Mouse (Mus musculus) c-Kit-negative CD71-positive TER-119-positive erythroid progenitor cells, embryonic 14.5 days (primary cell): ENCODE results near the gene Galt.
"Not testable (repeated sequence)": the region's sequence is repeated elsewhere in the genome, so short reads cannot be mapped to it uniquely, and the experiment has no call there.

ENCODE experiments used
- DNase-seq: peaks from one replicate; pipeline ENCODE4 v3.0.0-alpha.2; 2013; ENCODE audit warnings: low read depth, low spot score

Gene Galt

DNA sequence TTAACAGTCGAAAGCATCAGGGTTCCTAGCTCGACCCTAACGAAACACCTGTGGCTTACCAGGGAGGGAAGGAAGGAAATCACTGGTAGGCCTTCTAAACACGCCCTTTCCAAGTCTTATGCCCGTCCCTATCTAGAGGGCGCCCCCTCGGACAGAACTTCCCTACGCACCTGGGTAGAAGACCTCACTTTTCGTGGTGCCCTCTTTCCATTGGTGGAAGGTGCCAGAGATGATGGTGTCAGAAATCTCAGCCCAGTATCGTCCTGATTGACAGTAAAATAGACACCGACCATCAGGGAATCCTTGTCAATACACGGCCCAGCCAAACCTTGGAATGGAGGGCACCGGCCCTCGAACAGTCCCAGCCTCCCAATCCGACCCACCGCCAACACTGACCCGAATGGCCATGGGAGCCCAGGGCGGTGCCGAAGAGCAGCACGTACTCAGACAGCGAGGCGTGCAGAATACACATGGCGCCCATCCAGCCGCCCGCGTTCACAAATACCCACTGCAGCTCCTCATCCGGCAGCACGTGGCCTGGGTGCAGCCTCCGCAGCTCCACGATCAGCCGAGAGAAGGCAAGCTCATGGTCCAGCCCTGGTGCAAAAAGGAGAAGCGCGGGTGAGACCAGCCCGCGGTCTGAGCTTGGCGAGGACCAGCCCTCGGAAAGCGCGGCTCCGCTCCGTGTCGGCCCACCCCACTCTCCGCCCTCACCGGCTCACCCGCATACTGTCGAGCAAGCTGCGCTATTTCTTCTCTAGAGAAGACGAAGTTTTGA, 14.5 kb upstream of the Galt start:
- no peak for DNase-seq

DNA sequence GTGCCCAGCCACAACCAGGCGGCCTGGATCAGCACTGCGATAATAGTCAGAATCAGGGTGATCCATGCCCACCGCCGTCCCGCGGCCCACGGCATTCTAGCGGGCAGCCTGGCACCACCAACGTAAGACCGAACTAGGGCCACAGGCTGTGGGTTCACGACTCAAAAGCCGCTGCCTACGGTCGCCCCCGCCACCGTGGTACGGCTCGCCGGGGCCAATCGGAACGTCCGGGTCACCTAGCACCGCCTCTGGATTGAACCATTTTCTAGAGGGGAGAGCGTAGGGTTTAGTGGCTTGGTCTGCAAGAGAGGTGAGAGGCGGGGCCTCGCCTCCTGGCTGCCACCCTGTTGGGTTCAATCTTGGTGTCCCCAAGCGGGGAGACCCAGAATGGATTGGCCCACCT, 13.9 kb upstream of the Galt start:
- DNase-seq: peak; percentile 77

- DNase-seq: no peak
Observed at GRCm38 (mm10) chr4:41744131-41744530, 10.9 kb upstream of the Galt start.

GRCm38 (mm10) chr4:41745021-41745420, 10.0 kb upstream of the Galt start:
- DNase-seq: no peak

- peak; percentile 62 for DNase-seq
Observed at GRCm38 (mm10) chr4:41755338-41756305, 594 bp downstream of the Galt start, which contains the start of gene Sigmar1. TSS of gene Sigmar1 (minus strand) at chr4:41756157.

DNA sequence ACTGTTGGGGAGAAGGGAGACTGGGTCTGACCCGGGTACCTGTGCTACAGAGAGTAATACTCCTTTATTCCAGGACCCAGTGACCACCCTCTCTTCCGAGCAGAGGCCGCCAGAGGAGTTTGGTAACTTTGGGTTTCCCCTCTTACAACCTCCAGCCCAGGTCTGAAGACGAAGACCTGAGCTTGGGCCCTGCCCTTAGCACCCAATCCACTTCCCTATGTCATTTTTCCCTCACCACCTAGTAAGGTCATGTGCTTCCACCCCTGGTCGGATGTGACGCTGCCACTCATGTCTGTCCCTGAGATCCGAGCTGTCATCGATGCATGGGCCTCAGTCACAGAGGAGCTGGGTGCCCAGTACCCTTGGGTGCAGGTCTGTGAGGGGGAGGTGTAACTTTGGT, 1.4 kb downstream of the Galt start:
- no peak for DNase-seq

GRCm38 (mm10) chr4:41757321-41757720, 2.3 kb downstream of the Galt start:
- no peak for DNase-seq

- no peak for DNase-seq
Observed at GRCm38 (mm10) chr4:41758021-41758420, 3.0 kb downstream of the Galt start.

DNA sequence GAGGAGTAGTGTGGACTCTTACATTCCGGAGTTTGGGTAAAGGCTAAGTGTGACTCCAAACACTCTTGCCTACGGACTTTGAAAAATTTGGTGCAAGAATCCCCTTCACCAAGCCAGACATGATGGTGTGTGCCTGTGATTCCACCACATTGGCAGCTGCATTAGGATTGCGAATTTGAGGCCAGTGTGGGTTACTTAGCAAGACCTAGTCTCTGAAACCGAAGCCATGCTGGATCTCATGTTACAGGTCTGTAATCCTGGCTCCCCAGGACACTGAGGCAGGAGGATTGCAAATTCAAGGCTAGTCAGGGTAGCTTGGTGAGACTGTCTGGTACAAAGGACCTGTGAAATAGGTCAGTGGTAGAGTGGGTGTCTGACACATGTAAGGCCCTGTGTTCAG, 3.7 kb downstream of the Galt start:
- no peak for DNase-seq

GRCm38 (mm10) chr4:41759206-41759605, 4.2 kb downstream of the Galt start:
- no peak for DNase-seq

GRCm38 (mm10) chr4:41759656-41760287, 4.7 kb downstream of the Galt start:
- DNase-seq: no peak

- no peak for DNase-seq
Observed at GRCm38 (mm10) chr4:41760288-41760721, 5.3 kb downstream of the Galt start.

DNA sequence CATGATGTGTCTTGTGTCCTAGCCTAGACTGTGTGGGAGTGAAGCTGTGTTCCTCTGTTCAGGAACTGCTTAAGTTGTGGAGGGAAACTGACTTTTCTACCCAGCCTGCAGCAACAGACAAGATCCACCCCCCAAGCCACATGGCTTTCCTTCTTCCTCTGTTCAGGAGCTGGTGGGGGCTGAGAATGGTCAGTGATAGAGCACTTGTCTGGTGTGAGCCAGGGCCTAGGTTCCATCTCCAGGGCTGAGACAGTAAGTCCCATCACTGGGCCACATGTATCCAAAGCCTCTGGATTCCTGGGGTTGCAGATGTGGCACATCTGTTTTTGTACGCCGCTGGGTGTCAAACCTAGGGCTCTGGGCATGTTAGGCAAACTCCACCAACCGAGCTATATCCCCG, 5.9 kb downstream of the Galt start:
- DNase-seq: no peak

- DNase-seq: no peak
Observed at GRCm38 (mm10) chr4:41761680-41762079, 6.7 kb downstream of the Galt start.

GRCm38 (mm10) chr4:41762099-41762687, 7.2 kb downstream of the Galt start:
- DNase-seq: no peak

- not testable (repeated sequence) for DNase-seq
Observed at GRCm38 (mm10) chr4:41762688-41763114, 7.7 kb downstream of the Galt start.

- not testable (repeated sequence) for DNase-seq
Observed at GRCm38 (mm10) chr4:41763176-41763575, 8.1 kb downstream of the Galt start.

- not testable (repeated sequence) for DNase-seq
Observed at GRCm38 (mm10) chr4:41767301-41767700, 12.3 kb downstream of the Galt start.

- DNase-seq: not testable (repeated sequence)
Observed at GRCm38 (mm10) chr4:41772946-41773345, 17.9 kb downstream of the Galt start.

GRCm38 (mm10) chr4:41773502-41773901, 18.5 kb downstream of the Galt start:
- DNase-seq: not testable (repeated sequence)

GRCm38 (mm10) chr4:41774002-41774401, 19.0 kb downstream of the Galt start, which contains the start of gene Ccl27a:
TSS of gene Ccl27a (minus strand) at chr4:41774247.
- not testable (repeated sequence) for DNase-seq
